Mouse (Mus musculus) spleen, adult 10 weeks (tissue): ENCODE measurements around the gene Gm28038. TPM values are rescaled to one million over a fixed set of nuclear protein-coding genes. Genes with fewer than 3 reads are reported as not detected.

Experiments used
- polyA plus RNA-seq: library from polyadenylated mRNA; stranded (reverse); fragments of 350-450 nt; fragmentation: Illumina TruSeq; extraction: RNeasy Lipid Tissue Mini Kit (QIAGEN cat#74804); gene quantifications from one replicate; pipeline ENCODE4 v1.2.3, GENCODE M21; 2015; ENCODE audit warnings: low replicate concordance; ENCODE audit not compliant: insufficient read depth

Gm28038 gene
- not detected for polyA plus RNA-seq

DNA sequence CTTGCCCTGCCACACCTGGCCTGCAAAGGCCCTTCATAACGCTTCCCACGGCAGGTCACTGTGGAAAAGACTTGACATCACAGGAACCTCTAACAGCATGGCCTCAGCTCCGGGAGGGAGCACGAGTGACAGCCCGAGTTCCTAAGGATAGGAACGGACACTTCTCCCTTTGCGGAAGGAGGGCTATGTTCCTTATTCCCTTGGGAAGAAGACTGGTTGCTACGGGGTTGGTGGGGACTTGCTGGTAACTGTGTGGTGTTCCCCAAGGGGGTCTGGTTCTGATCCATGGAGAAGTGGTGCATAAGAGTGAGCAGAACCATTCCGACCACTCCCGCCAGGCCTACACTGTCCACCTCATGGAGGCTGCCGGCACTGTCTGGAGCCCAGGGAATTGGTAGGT, at the start of gene Gm28038:
Gene Gm28038 (plus strand): TSS at position 301 of the 400 bp plus-strand sequence.

DNA sequence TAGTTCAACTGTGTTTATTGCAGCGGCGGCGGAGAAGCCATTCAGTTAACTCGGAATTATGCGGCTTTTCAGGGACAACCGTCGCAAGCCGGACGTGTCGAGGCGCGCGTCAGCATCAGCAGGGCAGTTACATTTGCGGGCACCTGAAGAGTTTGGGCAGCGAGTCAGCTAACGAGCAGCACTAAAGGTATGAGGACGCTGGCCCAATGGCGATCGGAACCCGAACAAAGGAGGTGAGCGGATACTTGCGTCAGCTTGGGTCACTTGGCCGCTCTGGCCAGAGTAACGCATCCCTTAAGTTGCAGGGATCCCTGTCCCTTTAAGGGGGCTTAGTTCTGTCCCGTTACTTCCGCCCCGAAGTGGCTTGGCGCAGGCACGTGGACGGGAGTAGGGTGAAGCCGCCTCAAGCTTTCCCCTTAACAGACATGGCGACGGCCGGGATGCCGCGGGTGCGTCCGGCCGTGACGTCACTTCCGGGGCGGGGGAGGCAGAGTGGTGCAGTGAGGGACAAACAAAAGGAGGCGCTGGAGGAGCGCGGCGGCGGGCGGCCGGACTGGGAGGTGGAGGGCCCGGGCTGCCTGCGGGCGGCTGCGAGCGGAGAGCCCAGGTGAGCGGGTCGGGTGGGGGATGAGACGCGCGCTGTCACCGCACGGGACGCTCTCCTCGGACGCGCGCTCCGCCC, 43.5 kb upstream of the Gm28038 start, which contains the start of gene Lrrc8a:
Gene Lrrc8a (plus strand): TSS at position 517 of the 682 bp plus-strand sequence.

DNA sequence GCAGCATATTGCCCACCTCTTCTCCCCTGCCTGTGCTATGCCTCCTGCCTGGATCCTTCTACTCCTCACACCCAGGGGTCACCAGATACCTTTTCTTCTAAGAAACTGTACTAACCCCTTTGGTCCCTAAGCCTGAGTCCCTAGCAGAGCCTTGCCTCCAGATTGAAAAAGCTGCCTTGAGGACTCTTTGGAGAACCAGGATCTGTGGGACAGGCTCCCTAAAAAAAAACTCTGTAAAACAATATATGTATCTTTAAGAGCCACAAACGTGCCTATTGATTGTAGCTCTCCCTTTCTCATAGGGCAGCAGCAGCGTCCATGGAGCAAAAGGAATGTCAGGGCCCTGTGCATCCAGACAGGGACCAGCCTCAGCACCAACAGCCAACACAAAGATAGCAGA, 40.6 kb upstream of the Gm28038 start, which contains the start of gene Gm28035:
Gene Gm28035 (plus strand): TSS at position 301 of the 400 bp plus-strand sequence.

DNA sequence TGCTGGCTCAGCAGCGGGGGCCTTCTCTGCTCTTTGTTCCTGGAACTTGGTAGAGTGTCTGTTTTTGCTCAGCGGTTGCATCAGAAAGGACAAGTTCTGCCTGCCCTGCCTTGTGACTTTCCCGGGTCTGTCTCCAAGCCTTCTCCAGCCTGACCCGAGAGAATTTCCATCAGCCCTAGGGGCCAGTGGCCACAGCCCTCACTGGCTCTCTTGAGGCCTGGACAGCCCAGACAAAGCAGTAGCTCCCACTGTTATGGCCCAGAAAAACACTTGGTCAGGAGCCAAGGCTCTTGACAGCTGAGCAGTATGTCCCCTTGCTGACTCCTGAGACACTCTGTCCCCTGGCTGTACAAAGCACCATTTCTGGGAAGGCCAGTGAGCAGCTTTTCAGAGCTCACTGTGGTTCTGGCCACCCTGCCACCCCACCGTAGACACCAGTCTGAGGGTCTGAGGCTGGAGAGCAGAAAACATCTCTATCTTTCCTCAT, 15.0 kb upstream of the Gm28038 start, which contains the start of gene Phyhd1:
Gene Phyhd1 (plus strand): TSS at position 437 of the 487 bp plus-strand sequence.

DNA sequence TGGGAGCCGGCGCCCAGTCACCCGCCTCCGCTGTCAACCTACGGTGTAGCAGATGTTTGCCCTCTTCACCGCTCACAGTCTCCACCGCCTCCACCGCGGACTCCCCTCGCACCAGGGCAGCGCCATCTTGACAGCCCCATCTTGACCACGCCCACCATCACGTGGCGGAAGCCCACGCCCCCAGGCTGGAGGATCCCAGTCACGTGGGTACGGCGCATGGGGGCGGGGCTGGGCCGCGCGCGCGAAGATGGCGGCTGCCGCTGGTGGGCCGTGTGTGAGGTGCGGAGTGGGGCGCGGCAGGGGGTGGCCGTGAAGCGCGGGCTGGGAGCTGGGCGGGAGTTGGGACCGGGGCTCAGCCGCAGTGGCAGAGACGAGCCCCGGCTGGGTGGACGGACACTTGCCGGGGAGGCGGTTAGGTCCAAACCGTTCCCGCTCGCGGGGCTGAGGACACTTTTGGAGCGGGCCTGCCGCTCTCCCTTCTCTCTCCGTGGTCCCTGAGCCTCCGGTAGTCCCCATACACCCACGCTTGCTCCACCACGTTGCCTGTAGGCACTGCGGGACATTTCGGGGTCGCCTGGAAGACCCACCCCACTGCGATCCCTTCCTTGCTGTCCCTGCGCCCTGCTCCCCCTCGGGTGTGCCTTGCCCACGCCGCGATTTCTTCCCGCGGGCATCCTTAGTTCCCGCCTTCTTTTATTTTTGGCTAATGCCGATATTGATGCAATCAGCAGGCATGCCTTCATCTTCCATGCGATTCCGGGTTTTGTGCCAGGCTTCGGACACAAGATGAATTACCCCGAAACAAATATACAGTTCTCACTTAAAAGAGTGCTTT, 5.6 kb downstream of the Gm28038 start, which contains the start of the genes Dolk and Nup188:
Gene Dolk (minus strand): TSS at position 143 of the 835 bp plus-strand sequence.
Gene Nup188 (plus strand): TSS at position 206 of the 835 bp plus-strand sequence.

Other genes starting within 250 kb of the Gm28038 start
- 0.88 TPM for gene Wdr34, start 232.2 kb upstream of the Gm28038 start, polyA plus RNA-seq
- gene Set, start 223.7 kb upstream of the Gm28038 start, polyA plus RNA-seq: 534 TPM
- 1.2 TPM for gene Pkn3, start 203.4 kb upstream of the Gm28038 start, polyA plus RNA-seq
- gene Zdhhc12, start 187.4 kb upstream of the Gm28038 start, polyA plus RNA-seq: 4.9 TPM
- gene Zer1, start 156.5 kb upstream of the Gm28038 start, polyA plus RNA-seq: 30.0 TPM
- gene Tbc1d13, start 147.3 kb upstream of the Gm28038 start, polyA plus RNA-seq: 42.2 TPM
- 1.2 TPM for gene Endog, start 109.5 kb upstream of the Gm28038 start, polyA plus RNA-seq
- 8.9 TPM for gene Spout1, start 102.6 kb upstream of the Gm28038 start, polyA plus RNA-seq
- gene Kyat1, start 75.2 kb upstream of the Gm28038 start, polyA plus RNA-seq: 5.0 TPM
- gene Lrrc8a, start 43.3 kb upstream of the Gm28038 start, polyA plus RNA-seq: 9.8 TPM
- 1.5 TPM for gene Gm28035, start 40.5 kb upstream of the Gm28038 start, polyA plus RNA-seq
- gene Phyhd1, start 14.8 kb upstream of the Gm28038 start, polyA plus RNA-seq: 27.3 TPM
- gene Dolk, start 5.3 kb downstream of the Gm28038 start, polyA plus RNA-seq: 8.9 TPM
- gene Nup188, start 5.4 kb downstream of the Gm28038 start, polyA plus RNA-seq: 24.6 TPM
- 19.0 TPM for gene Sh3glb2, start 78.3 kb downstream of the Gm28038 start, polyA plus RNA-seq
- 4.3 TPM for gene Miga2, start 83.2 kb downstream of the Gm28038 start, polyA plus RNA-seq
- gene Dolpp1, start 111.2 kb downstream of the Gm28038 start, polyA plus RNA-seq: 9.2 TPM
- gene Crat, start 134.8 kb downstream of the Gm28038 start, polyA plus RNA-seq: 12.9 TPM
- 66.8 TPM for gene Ptpa, start 135.0 kb downstream of the Gm28038 start, polyA plus RNA-seq
- gene Ier5l, start 193.2 kb downstream of the Gm28038 start, polyA plus RNA-seq: 0.25 TPM